Mouse (Mus musculus) ovary, postnatal 10 days (tissue): ENCODE measurements around the gene Gm1113.

ENCODE experiments used
- DNase-seq: peaks from one replicate; pipeline ENCODE4 v3.0.0; 2022; ENCODE audit warnings: low spot score

Gene Gm1113

DNA sequence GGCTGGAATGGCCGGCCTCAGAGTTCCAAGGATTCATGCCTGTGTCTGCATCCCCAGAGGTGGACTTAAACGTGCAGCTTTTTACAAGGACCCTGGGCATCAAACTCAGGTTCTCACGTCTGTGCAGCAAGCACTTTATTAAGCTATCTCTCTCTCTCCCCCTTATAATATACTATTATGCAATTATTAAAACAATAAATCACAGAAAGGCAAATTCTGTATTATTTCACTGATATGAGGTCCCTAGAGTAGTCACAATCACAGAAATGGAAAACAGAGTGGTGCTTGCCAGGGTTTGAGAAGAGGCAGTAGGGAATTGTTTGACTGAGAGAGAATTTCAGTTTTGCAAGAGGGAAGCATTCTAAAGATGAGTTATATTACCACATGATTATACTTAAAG lies 11.1 kb upstream of the Gm1113 start:
- DNase-seq: no peak

DNA sequence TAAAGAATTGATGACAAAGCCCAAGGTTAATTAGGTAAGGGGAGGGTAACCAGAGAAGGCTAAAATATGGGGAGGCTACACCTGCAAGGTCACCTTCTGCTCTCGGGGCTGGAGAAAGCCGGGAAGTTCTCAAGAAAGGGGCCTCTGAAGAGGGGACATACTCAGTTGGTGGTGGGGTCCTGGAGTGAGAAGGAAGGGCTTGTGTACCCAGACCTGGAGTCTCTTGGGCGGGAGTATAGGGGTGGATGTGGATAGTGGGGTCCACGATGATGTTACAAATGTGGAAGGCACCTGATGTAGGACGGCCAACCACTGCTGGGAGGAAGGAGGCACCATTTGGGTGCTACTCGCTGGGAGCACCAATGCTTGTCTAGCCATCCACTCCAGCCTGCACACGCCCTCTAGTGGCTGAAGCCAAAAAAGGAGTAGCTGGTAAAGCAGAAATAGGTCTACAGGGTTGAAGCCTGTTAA lies 5.9 kb upstream of the Gm1113 start:
- peak; percentile 33 for DNase-seq

DNA sequence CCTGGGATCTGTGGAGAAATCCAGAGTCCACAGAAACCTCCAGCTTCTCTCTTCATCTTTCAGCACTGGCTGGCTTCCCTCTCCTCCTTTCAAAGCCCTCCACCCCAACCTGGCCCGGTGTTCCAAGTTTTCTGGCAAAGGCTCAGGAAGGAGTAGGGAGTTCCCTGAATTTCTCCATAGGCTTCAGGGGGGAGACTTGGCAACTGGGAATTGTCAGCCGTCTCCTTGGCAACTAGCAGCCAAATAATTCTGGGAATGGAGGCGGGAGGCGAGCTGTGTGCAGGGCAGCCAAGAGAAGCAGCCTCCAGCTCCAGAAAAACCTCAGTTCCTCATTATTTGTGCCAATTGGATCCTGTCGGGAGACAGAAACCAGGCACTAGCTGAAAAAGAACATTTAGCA lies 5.5 kb upstream of the Gm1113 start:
- peak; percentile 39 for DNase-seq

DNA sequence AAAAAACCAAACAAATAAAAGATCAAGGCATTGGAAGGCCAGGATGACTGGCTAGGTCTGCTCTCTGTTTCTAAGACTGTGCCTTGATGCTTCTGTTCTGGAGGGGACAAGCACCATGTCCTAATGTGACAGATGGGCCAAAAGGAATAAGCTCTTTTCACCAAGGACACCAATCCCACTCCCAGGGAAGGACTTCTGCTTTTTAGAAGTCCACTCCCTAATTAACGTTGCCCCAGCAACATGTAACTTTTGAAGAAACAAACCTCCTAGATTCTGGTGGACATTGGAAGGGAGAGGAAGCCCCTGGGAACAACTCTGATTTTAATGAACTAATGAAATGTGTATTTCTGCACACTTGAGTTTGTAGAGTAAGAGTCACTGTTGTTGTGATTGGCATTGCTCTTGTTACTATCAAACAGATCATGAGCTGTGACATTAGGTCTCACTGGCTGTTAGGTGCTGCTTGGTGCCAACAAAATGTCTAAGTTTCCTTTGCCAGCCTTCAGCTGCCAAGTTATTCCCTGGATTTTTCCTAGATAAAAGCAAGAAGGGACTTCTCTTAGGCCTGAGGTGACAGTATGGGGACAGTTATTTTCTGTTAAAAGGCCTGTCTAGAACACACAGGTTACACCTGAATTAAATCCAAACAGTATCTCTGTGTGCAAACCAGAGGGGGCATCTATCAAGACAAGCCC lies 4.9 kb upstream of the Gm1113 start:
- no peak for DNase-seq

DNA sequence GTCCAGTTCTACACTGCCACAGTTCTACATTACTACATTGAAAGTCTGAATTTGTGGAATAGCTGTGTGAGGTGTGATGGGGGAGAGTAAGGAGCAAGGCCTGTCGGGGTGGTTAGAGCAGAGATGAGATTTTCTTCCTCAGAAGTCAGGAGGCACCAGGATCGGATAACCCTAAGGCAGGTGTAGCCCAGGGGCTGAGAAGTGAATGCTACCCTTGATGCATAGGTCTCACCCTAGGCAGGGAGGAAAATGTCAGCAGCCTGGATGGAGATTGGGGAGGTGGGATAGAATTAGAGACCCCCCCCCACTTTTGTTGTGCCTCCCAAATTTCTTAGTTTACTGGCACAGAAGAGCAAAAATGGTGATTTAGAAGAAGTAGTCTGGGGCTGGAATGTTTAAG lies 4.2 kb upstream of the Gm1113 start:
- no peak for DNase-seq

DNA sequence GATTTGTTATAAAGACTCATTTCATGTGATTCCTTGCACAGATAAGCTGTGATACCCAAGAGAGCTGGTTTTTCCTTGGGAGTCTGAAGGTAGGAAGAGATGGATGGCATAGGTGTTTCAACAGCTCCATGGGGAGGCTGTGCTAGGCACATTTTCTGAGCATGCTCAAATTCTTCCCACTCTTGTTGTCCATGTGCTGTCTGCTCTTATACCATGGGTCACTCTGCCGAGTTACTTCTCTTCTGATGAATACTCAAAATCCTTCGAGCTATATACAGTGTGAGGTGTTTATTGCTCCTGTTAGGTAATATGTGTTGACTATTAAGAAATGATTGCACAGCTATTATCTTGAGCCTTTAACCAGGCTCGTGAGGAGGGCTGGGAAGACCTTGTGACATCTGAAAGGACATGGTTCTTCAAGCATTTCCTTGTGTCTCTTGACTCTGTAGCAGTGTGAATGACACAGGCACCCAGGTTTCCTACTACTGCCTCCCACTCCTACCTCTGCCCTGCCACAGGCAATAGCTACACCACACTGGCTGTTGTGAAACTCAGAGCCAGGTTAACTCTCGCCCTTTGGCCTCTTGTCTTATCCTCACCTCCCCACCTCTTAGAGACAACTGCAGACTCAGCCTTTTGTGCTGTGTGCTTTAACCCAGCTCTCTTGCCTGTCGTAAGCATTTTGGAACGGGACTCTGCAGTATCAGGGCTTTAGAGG lies 2.7 kb upstream of the Gm1113 start:
- DNase-seq: no peak

DNA sequence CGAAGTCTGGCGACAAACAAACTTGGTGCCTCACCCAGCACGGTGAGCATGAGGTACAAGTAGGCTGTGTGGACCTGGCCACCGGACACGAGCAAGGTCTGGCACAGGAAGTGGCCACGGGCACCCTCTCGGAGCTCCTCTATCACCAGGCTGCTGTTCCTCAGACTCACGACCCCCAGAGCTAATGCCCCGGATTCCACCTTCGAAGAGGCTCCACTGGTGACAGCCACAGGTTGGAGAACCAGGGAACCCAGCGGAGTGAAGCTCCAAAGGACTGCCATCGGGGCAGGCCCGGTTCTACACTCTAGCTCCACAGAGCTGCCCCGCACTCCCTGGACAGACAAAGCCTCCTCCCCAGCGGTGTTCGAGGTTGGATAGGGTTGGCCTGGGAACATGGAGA lies 1.4 kb downstream of the Gm1113 start:
- no peak for DNase-seq

DNA sequence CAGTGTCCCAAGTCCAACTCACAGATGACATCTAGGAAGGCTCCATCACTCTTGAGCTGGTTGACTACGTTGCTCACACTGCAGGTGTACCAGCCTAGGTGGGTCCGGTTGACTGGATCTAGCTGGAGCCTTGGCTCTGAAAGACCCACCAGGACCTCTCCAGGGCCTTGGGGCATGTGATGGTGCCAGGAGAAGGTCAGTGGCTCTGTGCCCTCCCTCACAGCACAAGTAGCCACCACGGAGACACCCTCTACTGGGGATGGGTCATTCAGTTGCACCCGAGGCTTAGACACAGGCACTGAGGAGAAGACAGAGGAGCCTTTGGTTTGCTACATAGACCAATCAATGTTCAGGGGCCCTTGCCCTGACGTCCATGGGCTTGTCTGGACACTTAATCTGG lies 1.9 kb downstream of the Gm1113 start:
- DNase-seq: no peak

DNA sequence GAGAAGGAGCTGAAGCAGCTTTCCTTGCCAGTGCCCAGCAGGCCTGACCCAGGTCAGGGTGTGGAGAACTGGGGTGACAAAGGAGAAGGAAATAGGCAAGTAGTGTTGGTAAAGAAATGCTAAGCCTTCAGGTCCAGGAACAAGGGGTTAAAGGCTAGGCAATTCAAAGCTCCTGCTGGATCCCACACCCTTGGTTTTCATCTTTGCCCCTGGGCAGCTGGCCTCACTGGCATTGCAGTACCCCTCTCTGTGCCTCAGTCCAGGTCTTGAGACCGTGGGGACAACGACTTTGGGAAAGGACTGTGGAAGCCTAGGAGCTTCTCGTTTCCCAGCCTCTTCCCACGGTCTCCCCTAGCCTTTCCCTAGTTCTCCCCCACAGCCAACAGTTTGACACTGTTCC lies 4.2 kb downstream of the Gm1113 start:
- DNase-seq: no peak

DNA sequence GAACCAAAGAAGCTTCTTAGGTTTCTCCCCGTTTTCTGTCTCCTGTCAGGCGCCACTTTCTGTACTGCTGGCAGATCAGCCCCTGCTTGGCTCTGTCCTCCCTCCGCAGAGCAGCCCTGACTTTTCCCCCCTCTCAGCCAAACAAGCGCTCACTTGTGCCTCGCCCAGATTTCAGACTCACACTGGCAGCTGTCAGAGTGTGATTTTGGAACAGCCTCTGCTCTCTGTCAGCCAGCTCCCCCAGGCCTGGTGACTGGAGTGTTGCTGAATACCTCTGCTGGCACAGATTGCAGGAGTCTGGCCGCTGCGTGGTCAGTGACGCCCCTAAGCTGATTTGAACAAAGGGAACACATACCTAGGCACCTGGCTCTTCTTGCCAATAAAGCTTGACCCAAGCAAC lies 9.8 kb downstream of the Gm1113 start:
- no peak for DNase-seq

DNA sequence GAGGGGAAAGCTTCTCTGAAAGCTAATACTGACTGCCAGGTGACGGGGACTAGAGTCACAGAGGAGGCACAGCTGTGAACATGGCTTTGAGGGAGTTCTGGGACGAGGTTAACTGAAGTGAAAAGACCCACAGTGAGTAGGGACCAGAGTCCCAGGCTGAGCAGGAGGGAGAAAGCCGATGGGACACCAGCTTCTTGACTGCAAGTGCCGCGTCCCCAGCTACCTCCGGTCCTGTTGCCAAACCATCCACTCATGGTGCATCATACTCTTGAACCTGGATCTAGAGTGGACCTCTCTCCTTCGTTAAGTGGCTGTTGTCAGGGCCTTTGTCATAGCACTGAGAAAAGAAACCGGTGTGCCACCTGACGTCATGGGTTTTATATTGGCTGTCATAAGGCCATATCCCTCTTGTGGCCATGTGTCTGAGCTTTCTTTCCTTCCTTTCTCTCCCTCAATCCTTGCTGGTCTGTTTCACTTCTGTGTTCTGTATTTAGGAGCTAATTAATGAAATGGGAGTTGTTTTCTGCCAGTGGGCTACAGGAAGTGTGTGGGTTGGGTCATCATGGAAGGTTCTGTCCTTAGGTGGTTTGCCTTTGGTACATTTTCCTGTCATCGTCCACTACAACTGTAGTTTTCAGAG lies 15.6 kb downstream of the Gm1113 start:
- no peak for DNase-seq

DNA sequence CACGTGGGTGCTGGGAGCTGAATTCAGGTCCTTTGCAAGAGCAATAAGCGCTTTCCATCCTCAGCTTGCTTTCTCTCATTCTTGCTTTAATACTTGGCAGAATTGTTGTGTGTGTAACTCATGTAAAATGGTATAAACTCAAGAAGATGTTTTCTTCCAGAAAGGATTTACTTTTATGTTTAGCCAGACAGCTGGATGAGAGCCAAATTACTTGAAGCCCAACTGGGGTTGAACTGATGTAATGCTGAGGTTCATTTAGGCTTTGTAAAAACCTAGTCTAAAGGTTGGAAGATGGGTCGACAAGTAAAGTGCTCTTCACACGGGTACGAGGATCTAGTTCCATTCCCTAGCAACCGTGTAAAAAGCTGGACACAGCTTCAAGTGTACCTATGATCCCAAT lies 18.1 kb downstream of the Gm1113 start:
- DNase-seq: no peak

DNA sequence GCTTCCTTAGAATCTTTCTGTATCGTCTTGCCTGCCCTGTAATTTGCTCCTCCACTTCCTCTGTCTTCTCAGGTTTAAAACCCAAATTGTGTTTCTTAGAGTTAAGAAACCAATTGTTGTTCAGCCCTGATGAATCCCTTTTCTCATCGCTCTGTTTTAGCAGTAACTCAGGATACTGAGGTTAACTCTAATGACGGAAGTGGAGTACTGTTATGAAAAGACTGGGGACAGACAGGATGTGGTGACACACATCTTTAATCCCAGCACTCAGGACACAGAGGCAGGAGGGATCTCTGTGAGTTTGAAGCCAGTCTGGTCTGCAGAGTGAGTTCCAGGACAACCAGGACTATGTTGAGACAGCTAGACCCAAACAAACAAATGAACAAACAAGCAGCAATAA lies 22.6 kb downstream of the Gm1113 start:
- no peak for DNase-seq

DNA sequence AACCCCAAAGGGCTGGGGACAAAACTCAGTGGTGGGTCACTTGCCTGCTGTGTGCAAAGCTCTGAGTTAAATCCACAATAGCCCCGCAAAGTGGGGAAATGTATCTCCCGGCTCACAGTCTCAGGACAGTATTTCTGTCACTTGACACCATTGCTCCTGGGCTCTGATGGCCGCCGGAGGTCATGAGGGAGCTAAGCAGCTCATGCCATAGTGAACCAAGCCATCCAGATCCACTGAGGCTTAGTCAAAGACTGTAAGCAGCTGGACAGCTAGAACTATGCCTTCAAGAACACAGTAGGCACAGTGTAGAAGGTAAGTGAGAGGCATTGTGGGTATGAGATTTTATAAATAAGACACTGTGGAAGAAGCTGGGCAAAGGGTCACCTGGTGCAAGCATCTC lies 23.1 kb downstream of the Gm1113 start:
- DNase-seq: no peak

DNA sequence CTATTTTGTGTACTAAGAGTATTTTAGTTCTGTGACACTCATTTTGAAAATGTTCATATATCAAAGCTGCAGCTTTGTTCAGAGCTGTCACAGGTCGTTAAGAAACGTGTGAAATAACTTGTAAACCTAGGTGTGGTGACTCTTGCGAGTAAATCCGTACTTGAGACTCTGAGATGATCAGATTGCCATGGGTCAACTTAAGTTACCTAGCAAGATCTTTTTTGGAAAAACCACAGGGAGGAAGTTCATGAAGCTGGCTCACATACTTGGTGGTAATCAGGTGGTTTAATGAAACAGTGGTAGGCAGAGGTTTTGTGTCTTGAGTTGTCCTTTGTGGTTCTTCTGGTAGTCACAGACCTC lies 24.4 kb downstream of the Gm1113 start:
- DNase-seq: no peak

DNA sequence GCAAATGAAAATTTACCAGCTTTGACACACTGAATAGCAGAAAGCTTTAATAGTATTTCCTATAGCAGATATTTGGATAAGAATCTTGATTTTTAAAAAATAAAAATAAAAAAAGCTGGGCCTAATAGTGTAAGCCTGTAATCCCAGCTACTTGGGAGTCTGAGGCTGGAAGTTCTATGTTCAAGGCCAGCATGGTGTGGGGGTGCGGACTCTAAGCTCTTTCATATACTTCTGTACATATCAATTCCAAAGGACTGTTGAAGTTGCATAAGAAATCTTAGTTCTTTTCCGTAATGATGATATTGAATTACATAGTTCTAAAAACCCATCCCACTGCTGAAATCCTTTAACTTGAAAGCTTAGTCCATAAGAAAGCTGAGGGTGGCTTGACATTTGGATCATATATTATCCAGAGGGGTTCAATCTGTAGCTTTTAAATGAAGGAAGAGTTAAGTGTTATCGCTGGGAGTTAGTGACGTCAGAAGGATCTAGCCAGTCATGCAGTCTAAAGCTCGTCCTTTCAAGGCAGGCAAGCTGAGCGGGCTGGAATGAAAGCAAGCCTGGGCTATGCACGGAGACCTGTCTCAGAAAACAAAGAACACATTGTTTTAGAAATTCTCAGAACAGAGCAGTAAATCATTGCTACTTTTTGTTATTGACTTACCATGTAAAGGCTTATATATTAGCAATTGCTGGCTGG lies 24.9 kb downstream of the Gm1113 start:
- no peak for DNase-seq

DNA sequence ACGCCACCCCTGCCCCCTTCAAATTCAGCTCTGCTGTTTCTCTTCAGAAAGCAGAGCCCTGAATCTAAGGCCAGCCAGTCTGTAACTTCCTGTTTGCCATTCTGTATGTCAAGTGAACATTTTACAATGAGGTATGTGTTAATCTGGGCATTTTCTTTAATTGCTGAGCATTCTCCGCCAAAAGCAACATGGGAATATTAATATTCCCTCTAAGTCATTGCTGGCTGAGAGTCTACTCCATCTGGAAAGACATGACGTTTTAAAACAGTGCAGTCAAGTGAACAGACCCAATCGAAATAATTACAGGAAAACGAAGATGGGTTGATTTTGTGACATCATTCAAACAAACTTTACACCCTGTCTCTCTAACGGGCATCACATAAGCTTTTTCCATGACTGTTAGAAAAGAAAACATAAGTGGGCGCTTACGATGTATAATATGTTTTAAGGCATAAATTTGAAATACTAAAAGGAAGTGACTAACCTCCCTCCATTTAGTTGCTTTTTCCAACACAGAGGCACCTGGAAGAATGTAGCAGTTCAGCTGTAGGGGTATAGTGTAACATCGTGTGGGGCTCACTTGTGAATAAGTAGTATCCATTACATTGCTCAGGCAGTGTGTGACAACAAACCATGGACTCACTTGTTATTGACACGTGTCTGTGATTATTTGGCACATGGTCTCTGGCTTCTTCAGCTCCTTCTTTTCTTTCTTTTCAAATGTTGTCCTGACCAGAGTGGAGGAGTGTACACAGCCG lies 26.8 kb downstream of the Gm1113 start:
- DNase-seq: no peak

DNA sequence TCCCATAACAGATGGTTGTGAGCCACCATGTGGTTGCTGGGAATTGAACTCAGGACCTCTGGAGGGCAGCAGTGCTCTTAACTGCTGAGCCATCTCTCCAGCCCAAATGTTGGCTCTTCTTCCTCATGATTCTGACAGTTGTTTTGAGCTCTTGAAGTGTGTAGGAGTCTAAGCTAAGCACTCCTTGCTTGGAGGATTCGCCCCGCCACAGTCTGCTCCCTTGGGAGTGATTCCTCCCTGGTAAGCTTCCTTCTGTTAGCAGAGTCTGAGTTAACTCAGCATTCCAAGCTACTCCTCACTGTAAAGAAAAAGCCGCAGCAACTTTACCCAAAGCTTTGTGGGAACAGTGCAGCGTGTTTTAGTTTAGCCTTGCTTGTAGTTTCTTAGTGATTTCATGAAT lies 29.6 kb downstream of the Gm1113 start:
- DNase-seq: no peak

DNA sequence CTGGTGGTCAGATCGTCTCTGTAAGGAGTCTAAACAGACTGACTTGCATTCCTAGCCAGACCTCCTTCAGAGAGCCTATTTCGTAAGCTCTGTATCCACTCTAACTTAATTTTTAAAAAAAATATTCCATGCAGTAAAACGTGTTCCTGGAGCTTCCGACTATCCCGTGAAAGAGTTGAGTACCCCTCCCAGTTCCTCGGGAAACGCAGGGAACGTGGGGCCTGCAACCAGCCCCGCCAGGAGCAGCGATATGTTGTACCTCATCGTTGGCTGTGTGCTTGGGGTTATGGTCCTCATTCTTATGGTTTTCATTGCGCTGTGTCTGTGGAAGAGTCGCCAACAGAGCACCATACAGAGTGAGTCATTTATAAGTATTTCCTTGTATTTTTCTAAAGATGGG lies 31.5 kb downstream of the Gm1113 start:
- no peak for DNase-seq

DNA sequence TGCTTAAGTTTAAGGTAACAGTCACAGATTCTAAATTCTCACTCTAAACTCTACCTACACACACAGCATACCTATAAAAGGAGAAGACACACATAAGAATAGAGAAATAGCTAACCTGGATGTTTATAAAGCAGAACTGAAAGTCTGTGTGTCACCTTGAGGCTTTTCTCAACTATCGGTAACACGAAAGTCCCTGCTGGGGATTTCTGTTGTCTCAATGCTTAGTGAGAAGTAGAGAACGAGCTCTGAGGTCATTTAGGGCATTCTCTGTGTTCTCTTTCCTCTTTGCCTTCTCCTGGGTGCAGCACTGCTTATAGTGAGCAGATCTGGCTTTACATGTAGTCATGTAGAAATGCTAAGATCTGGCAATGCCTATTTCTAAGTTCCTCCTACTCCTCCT lies 34.1 kb downstream of the Gm1113 start:
- DNase-seq: no peak

DNA sequence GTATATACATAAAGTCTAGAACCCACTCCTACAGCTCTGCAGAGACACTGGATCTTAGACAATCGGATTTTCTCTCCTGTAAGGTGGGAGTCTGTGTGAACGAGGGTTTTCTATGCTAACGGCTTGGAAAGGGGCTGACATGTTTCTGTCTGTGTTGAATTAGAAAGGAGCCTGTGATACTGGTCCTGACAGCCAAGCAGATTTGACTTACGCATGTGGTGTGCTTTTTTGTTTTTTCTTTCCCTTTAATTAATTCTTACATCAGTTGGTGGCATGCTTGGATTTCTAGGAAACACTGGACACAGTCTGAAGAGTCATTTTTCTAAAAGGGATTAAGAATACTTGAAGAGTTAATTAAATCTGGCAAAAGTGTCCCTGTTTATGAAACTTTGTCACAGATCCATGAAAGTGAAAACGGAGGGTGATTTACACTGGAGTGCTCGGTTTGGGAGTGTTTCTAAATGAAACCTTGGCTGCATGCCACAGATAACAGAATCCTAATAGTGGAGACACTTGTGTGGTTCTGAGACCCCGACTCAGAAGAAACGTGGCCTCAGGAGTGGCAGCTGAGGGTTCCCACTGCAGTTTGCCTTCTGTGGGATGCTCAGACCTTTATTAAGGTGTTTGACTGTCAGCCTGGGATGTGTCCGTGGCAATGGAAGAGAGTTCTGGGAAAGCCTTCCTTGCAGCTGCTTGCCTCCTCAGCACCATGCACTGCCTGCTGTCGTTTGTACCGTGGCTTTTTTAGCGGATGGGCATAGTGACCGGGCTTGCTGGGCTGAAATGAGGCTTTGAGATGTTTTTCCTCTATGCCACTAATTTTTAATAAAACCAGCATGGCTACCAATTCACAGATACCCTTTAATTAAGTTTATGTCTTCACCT lies 35.8 kb downstream of the Gm1113 start:
- DNase-seq: no peak
